Mouse (Mus musculus): ENCODE measurements around the gene Ndufa7. TPM values are rescaled to one million over a fixed set of nuclear protein-coding genes. Genes with fewer than 3 reads are reported as not detected.

Ndufa7 gene
- polyA plus RNA-seq, 1 experiment from 2014 or later, result 707 TPM

DNA sequence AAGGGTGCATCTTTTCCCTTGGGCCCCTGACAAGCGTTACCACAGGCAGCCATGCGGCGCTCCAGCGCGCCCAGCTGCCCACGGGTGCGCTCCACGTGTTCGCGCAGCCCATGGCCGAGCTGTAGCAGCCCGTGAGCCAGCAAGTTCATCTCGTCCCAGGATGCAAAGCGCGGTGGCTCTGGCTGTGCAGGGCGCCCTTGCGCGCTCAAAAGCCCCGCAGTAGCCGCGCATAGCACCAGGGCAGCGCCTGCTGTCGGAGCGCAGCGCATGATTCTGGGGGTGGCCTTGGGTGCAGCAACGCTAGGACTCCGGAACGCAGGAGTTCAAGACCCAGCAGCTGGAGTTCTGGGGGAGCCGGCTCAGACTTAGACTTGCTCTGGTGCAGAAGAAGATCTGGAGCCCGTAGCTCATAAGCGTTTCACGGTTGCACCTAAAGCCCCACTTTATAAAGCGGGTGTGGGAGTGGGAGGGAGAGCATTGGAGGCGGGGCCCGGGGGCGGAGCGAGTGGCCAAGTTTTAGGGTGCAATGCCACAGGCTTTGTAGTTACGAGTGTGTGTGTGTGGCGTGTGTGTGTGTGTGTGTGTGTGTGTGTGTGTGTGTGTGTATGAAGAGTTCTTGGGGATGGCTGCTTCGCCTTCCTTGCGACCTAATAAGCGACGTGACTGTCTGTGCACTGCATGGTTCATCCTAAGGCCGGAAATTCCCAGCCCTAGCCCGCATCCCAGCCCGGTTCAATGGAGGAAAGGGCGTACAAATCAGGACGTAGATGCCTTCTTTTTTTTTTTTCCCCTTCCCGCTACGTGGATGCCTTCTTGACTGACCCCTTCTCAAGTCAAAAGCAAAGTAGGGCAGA lies 43.0 kb upstream of the Ndufa7 start, which contains the start of gene Angptl4:
Angptl4 (minus strand) TSS at position 707 of the 854 bp plus-strand sequence.
- 2% methylated on average over 50 of the region's 50 CpGs for WGBS
- Histone ChIP-seq H3K4me2 (ENCODE audit: low read length) (peak within 1 kb of the TSS; percentile 80), H3K9me3 (ENCODE audit: control insufficient read depth, low read length) (no peaks in the 10 kb centered on the region), H3K27me3 (ENCODE audit: control insufficient read depth, insufficient read depth, low read length) (no peaks in the 10 kb centered on the region), H3K9ac (ENCODE audit: low read length) (peak within 1 kb of the TSS; percentile 65), H3K4me1 (ENCODE audit: control insufficient read depth in 2 of 2, insufficient read depth in 2 of 2, low read length in 2 of 2) (peaks cover 42 to 59% of the 10 kb centered on the region in 2 experiments), H3K4me3 (ENCODE audit: control insufficient read depth in 1 of 2, insufficient read depth in 1 of 2, low read depth in 1 of 2, low read length in 2 of 2) (peak within 1 kb of the TSS; percentile 39 to 49), H3K27ac (replicated peaks in 1 of 2; ENCODE audit: control insufficient read depth in 1 of 2, insufficient read depth in 1 of 2, low read depth in 2 of 2, low read length in 2 of 2) (peak within 1 kb of the TSS; percentile 71 to 84), H3K36me3 (ENCODE audit: control insufficient read depth, insufficient read depth, low read length) (peaks cover 16% of the 10 kb centered on the region)
- ATAC-seq (ENCODE audit: insufficient number of reproducible peaks, insufficient read depth, low FRiP score, low read depth), result peak; percentile 42; the same call in 1 of the 2 replicates

DNA sequence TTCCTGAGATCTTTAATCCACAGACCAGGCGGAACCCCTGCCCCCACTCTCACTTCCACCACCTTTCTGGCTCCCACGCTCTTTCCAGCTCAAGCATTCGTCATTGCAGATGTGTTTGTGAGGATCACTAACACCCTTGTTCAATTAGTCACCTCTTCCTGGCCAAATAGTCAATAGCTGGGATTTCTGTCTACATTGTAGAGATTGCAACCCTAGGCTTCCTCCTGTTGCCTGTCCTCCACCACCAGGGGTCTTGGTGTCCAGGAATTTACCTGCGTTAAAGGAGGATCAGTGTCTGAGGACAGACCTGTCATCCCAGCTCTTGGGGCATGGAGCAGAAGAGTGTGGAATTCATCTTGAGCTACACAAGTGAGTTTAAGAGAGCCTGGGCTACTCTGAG lies 42.3 kb upstream of the Ndufa7 start:
- no peak for ATAC-seq (ENCODE audit: insufficient number of reproducible peaks, insufficient read depth, low FRiP score, low read depth)
- H3K4me3 ChIP-seq (ENCODE audit: control insufficient read depth in 1 of 2, insufficient read depth in 1 of 2, low read depth in 1 of 2, low read length in 2 of 2), result peak overlapping the region; percentile 39 to 49; a peak in 3 of 4 replicates
- H3K9me3 ChIP-seq (ENCODE audit: control insufficient read depth, low read length), result no peaks in the 10 kb centered on the region
- peak overlapping the region; percentile 65 for H3K9ac ChIP-seq (ENCODE audit: low read length)
- no peaks in the 10 kb centered on the region for H3K27me3 ChIP-seq (ENCODE audit: control insufficient read depth, insufficient read depth, low read length)
- H3K4me1 ChIP-seq (ENCODE audit: control insufficient read depth in 2 of 2, insufficient read depth in 2 of 2, low read length in 2 of 2), result peaks cover 42 to 59% of the 10 kb centered on the region in 2 experiments
- peak overlapping the region; percentile 80 for H3K4me2 ChIP-seq (ENCODE audit: low read length)
- H3K27ac ChIP-seq (replicated peaks in 1 of 2; ENCODE audit: control insufficient read depth in 1 of 2, insufficient read depth in 1 of 2, low read depth in 2 of 2, low read length in 2 of 2), result peak overlapping the region; percentile 71 to 84; a peak in 2 of 4 replicates
- H3K36me3 ChIP-seq (ENCODE audit: control insufficient read depth, insufficient read depth, low read length), result peaks cover 9% of the 10 kb centered on the region
- 42% methylated on average over 4 of the region's 4 CpGs for WGBS

DNA sequence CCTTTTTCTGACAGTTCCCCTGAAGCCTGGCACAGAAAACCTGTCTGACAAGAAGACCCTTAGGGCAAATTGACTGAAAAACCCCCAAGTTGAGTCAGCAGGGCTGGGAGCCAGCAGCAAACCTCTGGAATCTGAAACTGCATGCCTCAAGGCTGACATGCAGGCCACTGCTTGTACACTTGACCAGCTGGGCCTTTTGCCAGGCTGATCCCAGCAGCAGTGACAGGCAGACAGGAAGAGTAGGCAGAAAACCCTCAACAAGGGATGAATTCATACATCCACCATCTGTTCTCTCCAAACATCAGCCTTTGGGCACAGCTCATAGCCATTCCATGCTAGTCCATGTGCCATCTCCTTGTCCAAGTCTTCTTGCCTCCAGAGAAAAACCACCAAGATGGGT lies 41.0 kb upstream of the Ndufa7 start:
- H3K4me2 ChIP-seq (ENCODE audit: low read length), result no peak overlapping the region
- H3K27me3 ChIP-seq (ENCODE audit: control insufficient read depth, insufficient read depth, low read length), result no peaks in the 10 kb centered on the region
- H3K9me3 ChIP-seq (ENCODE audit: control insufficient read depth, low read length), result no peaks in the 10 kb centered on the region
- H3K4me1 ChIP-seq (ENCODE audit: control insufficient read depth in 2 of 2, insufficient read depth in 2 of 2, low read length in 2 of 2), result peaks cover 41 to 57% of the 10 kb centered on the region in 2 experiments
- H3K4me3 ChIP-seq (ENCODE audit: control insufficient read depth in 1 of 2, insufficient read depth in 1 of 2, low read depth in 1 of 2, low read length in 2 of 2), result no peak overlapping the region
- H3K9ac ChIP-seq (ENCODE audit: low read length), result no peak overlapping the region
- H3K27ac ChIP-seq (replicated peaks in 1 of 2; ENCODE audit: control insufficient read depth in 1 of 2, insufficient read depth in 1 of 2, low read depth in 2 of 2, low read length in 2 of 2), result peak overlapping the region; percentile 21 to 34; a peak in 1 of 4 replicates
- H3K36me3 ChIP-seq (ENCODE audit: control insufficient read depth, insufficient read depth, low read length), result no peaks in the 10 kb centered on the region
- no peak for ATAC-seq (ENCODE audit: insufficient number of reproducible peaks, insufficient read depth, low FRiP score, low read depth)

DNA sequence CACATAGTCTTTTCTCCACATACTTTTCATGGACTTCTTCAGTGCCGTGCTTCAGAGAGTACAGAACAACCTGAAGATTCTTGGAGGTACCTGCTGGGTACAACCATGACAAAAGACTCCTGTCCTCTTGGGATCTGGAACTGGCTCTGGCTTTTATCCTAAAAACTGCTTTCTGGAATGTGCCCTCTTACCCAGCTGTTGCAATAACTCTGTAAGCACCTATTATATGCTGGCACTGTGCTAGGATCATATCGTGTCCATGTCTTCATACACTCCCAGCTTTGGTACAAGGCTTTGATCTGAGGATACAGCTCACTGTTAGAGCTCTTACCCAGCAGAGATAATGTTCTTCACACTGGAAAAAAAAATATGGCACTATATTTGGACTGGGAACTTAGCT lies 39.4 kb upstream of the Ndufa7 start:
- no peak overlapping the region for H3K27ac ChIP-seq (replicated peaks in 1 of 2; ENCODE audit: control insufficient read depth in 1 of 2, insufficient read depth in 1 of 2, low read depth in 2 of 2, low read length in 2 of 2)
- no peaks in the 10 kb centered on the region for H3K36me3 ChIP-seq (ENCODE audit: control insufficient read depth, insufficient read depth, low read length)
- no peak overlapping the region for H3K4me3 ChIP-seq (ENCODE audit: control insufficient read depth in 1 of 2, insufficient read depth in 1 of 2, low read depth in 1 of 2, low read length in 2 of 2)
- H3K9me3 ChIP-seq (ENCODE audit: control insufficient read depth, low read length), result no peaks in the 10 kb centered on the region
- H3K9ac ChIP-seq (ENCODE audit: low read length), result no peak overlapping the region
- no peak for ATAC-seq (ENCODE audit: insufficient number of reproducible peaks, insufficient read depth, low FRiP score, low read depth)
- no peak overlapping the region for H3K4me2 ChIP-seq (ENCODE audit: low read length)
- H3K4me1 ChIP-seq (ENCODE audit: control insufficient read depth in 2 of 2, insufficient read depth in 2 of 2, low read length in 2 of 2), result peaks cover 32 to 47% of the 10 kb centered on the region in 2 experiments
- 58% methylated on average over 2 of the region's 2 CpGs for WGBS
- H3K27me3 ChIP-seq (ENCODE audit: control insufficient read depth, insufficient read depth, low read length), result no peaks in the 10 kb centered on the region

DNA sequence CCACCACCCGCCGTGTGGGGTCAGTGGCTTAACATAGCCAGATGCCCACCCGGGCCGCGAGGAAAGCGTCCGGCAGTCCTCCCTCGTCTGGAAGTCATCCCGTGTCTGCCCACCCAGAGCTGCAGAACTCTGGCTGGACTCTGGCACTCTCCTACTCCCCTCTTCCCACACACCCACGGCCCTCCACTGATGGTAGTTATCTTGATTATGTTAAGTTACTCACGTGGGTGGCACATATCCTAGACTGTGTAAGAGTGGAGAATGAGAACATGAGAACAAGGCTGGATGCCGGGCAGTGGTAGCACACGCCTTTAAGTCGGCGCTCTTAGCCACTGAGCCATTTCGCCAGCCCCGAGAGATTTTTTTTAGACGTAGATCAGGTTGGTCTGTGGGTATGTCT lies 38.0 kb upstream of the Ndufa7 start:
- no peaks in the 10 kb centered on the region for H3K36me3 ChIP-seq (ENCODE audit: control insufficient read depth, insufficient read depth, low read length)
- no peak for ATAC-seq (ENCODE audit: insufficient number of reproducible peaks, insufficient read depth, low FRiP score, low read depth)
- H3K4me2 ChIP-seq (ENCODE audit: low read length), result no peak overlapping the region
- H3K4me1 ChIP-seq (ENCODE audit: control insufficient read depth in 2 of 2, insufficient read depth in 2 of 2, low read length in 2 of 2), result peaks cover 19 to 33% of the 10 kb centered on the region in 2 experiments
- no peak overlapping the region for H3K9ac ChIP-seq (ENCODE audit: low read length)
- no peaks in the 10 kb centered on the region for H3K9me3 ChIP-seq (ENCODE audit: control insufficient read depth, low read length)
- H3K4me3 ChIP-seq (ENCODE audit: control insufficient read depth in 1 of 2, insufficient read depth in 1 of 2, low read depth in 1 of 2, low read length in 2 of 2), result no peak overlapping the region
- H3K27me3 ChIP-seq (ENCODE audit: control insufficient read depth, insufficient read depth, low read length), result no peaks in the 10 kb centered on the region
- no peak overlapping the region for H3K27ac ChIP-seq (replicated peaks in 1 of 2; ENCODE audit: control insufficient read depth in 1 of 2, insufficient read depth in 1 of 2, low read depth in 2 of 2, low read length in 2 of 2)
- WGBS, result 80% methylated on average over 18 of the region's 18 CpGs

DNA sequence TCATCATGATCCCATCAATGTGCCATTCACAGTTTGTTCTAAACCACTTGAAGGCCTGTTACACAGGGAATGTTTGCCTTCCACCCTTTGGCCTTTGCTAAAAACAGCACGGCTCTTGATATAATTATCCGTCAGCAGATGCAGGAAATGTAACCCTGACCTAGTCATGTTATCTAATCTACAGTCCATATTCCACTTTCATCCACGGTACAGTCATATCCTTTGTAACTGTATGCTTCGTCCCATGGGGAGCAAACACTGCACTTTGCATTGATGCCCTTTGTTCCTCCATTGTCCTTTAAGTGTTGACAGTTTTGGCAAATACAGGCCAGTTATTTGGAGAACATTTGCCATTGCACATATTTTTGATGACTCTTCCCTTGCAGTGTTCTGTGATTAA lies 35.6 kb upstream of the Ndufa7 start:
- Histone ChIP-seq H3K4me2 (ENCODE audit: low read length) (no peak overlapping the region), H3K9ac (ENCODE audit: low read length) (no peak overlapping the region), H3K4me1 (ENCODE audit: control insufficient read depth in 2 of 2, insufficient read depth in 2 of 2, low read length in 2 of 2) (peaks cover 4 to 12% of the 10 kb centered on the region in 2 experiments), H3K4me3 (ENCODE audit: control insufficient read depth in 1 of 2, insufficient read depth in 1 of 2, low read depth in 1 of 2, low read length in 2 of 2) (no peak overlapping the region), H3K27ac (replicated peaks in 1 of 2; ENCODE audit: control insufficient read depth in 1 of 2, insufficient read depth in 1 of 2, low read depth in 2 of 2, low read length in 2 of 2) (0 out of 4 replicates have a peak overlapping the region, but pooled peaks of 1 of the 2 experiments have one; percentile 27), H3K36me3 (ENCODE audit: control insufficient read depth, insufficient read depth, low read length) (no peaks in the 10 kb centered on the region), H3K27me3 (ENCODE audit: control insufficient read depth, insufficient read depth, low read length) (peaks cover 11% of the 10 kb centered on the region; the same call in 1 of the 2 replicates), H3K9me3 (ENCODE audit: control insufficient read depth, low read length) (no peaks in the 10 kb centered on the region)
- peak; percentile 59; the same call in 1 of the 2 replicates for ATAC-seq (ENCODE audit: insufficient number of reproducible peaks, insufficient read depth, low FRiP score, low read depth)
- 5% methylated on average over 4 of the region's 4 CpGs for WGBS

DNA sequence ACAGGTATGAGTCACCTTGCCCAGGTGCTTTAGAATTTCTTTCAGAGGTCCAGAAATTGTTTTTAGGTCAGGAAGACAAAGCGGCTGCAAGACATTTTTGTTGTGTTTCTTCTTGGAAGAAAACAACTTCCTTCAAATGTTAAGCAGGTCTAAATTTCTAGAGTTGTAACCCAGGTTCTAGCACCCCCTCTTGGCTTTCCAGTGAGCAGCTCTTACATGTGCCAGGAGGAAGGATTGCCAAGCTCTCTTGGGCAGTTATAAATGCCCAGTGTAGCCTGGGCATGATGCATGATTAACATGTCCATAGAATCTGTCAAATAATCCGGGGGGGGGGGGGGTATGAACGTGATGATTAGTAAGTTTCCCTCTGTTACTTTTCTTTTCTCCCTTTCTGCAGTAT lies 26.1 kb upstream of the Ndufa7 start:
- no peak for ATAC-seq (ENCODE audit: insufficient number of reproducible peaks, insufficient read depth, low FRiP score, low read depth)

More for the DNA sequence above, 26.1 kb upstream of the Ndufa7 start:
- Histone ChIP-seq H3K4me1 (ENCODE audit: control insufficient read depth in 2 of 2, insufficient read depth in 2 of 2, low read length in 2 of 2) (no peaks in the 10 kb centered on the region), H3K36me3 (ENCODE audit: control insufficient read depth, insufficient read depth, low read length) (no peaks in the 10 kb centered on the region), H3K27me3 (ENCODE audit: control insufficient read depth, insufficient read depth, low read length) (peaks cover 41% of the 10 kb centered on the region), H3K4me3 (ENCODE audit: control insufficient read depth in 1 of 2, insufficient read depth in 1 of 2, low read depth in 1 of 2, low read length in 2 of 2) (no peak overlapping the region), H3K27ac (replicated peaks in 1 of 2; ENCODE audit: control insufficient read depth in 1 of 2, insufficient read depth in 1 of 2, low read depth in 2 of 2, low read length in 2 of 2) (no peak overlapping the region), H3K4me2 (ENCODE audit: low read length) (no peak overlapping the region), H3K9me3 (ENCODE audit: control insufficient read depth, low read length) (no peaks in the 10 kb centered on the region), H3K9ac (ENCODE audit: low read length) (no peak overlapping the region)
- WGBS, result 44% methylated on average over 3 of the region's 3 CpGs

Measured in heart, embryonic 14.5 days (tissue).